Mouse (Mus musculus) myocyte (in vitro differentiated cells): ENCODE measurements around the gene Pan3. TPM values are rescaled to one million over a fixed set of nuclear protein-coding genes. Genes with fewer than 3 reads are reported as not detected.

Experiments
- H3K27me3 ChIP-seq: one replicate; pipeline ENCODE4 v1.6.1; 2011; ENCODE audit not compliant: control insufficient read depth, insufficient read depth, insufficient read length
- H3K36me3 ChIP-seq: one replicate; pipeline ENCODE4 v1.6.1; 2011; ENCODE audit not compliant: control insufficient read depth, insufficient read depth
- H3K4me2 ChIP-seq: one replicate; pipeline ENCODE4 v1.6.1; 2011; ENCODE audit warnings: low read depth, control low read depth
- H3K4me3 ChIP-seq: one replicate; pipeline ENCODE4 v1.5.1; 2011; ENCODE audit warnings: mild to moderate bottlenecking, control low read depth, moderate library complexity
- H3K79me2 ChIP-seq: one replicate; pipeline ENCODE4 v1.6.1; 2011; ENCODE audit not compliant: control insufficient read depth, insufficient read depth
- H3ac ChIP-seq: one replicate; pipeline ENCODE4 v1.6.1; 2011; ENCODE audit not compliant: control insufficient read depth, insufficient read length
- CEBPB ChIP-seq: IDR thresholded peaks from 2 replicates; pipeline ENCODE4 v1.6.1; 2011; ENCODE audit warnings: mild to moderate bottlenecking, moderate library complexity; ENCODE audit not compliant: poor library complexity, insufficient read depth, severe bottlenecking
- E2F4 ChIP-seq: IDR thresholded peaks from one replicate; pipeline ENCODE4 v1.6.1; 2011; ENCODE audit warnings: mild to moderate bottlenecking, control low read depth, moderate library complexity; ENCODE audit not compliant: insufficient read depth
- MAX ChIP-seq: IDR thresholded peaks from one replicate; pipeline ENCODE4 v1.6.1; 2011; ENCODE audit warnings: low read depth, mild to moderate bottlenecking, control low read depth
- MYOD1 ChIP-seq, 3 experiments: IDR thresholded peaks; one replicate each; pipeline ENCODE4 v1.6.1; 2011; ENCODE audit warnings: control low read depth in 2 of 3, low read depth in 2 of 3, mild to moderate bottlenecking in 2 of 3, moderate library complexity in 1 of 3; ENCODE audit not compliant: insufficient read length in 2 of 3, control insufficient read depth in 1 of 3
- MYOG ChIP-seq, 3 experiments: IDR thresholded peaks; one replicate each; pipeline ENCODE4 v1.6.1; 2011; ENCODE audit warnings: control low read depth in 2 of 3, low read depth in 2 of 3, mild to moderate bottlenecking in 2 of 3; ENCODE audit not compliant: insufficient read length in 2 of 3, control insufficient read depth in 1 of 3, insufficient read depth in 1 of 3
- POLR2A ChIP-seq: IDR thresholded peaks from one replicate; pipeline ENCODE4 v1.6.1; 2011; ENCODE audit warnings: low read depth, mild to moderate bottlenecking, control low read depth, moderate library complexity; ENCODE audit not compliant: insufficient read length
- POLR2AphosphoS2 ChIP-seq: IDR thresholded peaks from one replicate; pipeline ENCODE4 v1.6.1; 2011; ENCODE audit warnings: low read depth, control low read depth; ENCODE audit not compliant: insufficient read length
- REST ChIP-seq: IDR thresholded peaks from one replicate; pipeline ENCODE4 v1.6.1; 2011; ENCODE audit warnings: mild to moderate bottlenecking, control low read depth, moderate library complexity; ENCODE audit not compliant: insufficient read depth, insufficient read length
- SRF ChIP-seq: IDR thresholded peaks from one replicate; pipeline ENCODE4 v1.6.1; 2011; ENCODE audit warnings: low read depth; ENCODE audit not compliant: control insufficient read depth, insufficient read length
- TCF12 ChIP-seq: IDR thresholded peaks from one replicate; pipeline ENCODE4 v1.6.1; 2011; ENCODE audit warnings: mild to moderate bottlenecking, control low read depth; ENCODE audit not compliant: poor library complexity, insufficient read depth, severe bottlenecking
- TCF3 ChIP-seq: IDR thresholded peaks from one replicate; pipeline ENCODE4 v1.6.1; 2011; ENCODE audit warnings: low read depth, control low read depth; ENCODE audit not compliant: insufficient read length
- USF1 ChIP-seq: IDR thresholded peaks from one replicate; pipeline ENCODE4 v1.6.1; 2011; ENCODE audit warnings: low read depth, mild to moderate bottlenecking, control low read depth, moderate library complexity
- polyA plus RNA-seq: library from polyadenylated mRNA; unstranded; fragments of >200 nt; fragmentation: generic; extraction: Trizol; gene quantifications from one replicate; pipeline ENCODE4 v1.2.1, GENCODE M21; 2012; ENCODE audit warnings: missing spikeins

Pan3 gene
- polyA plus RNA-seq, 1 experiment = 10.9 TPM

DNA sequence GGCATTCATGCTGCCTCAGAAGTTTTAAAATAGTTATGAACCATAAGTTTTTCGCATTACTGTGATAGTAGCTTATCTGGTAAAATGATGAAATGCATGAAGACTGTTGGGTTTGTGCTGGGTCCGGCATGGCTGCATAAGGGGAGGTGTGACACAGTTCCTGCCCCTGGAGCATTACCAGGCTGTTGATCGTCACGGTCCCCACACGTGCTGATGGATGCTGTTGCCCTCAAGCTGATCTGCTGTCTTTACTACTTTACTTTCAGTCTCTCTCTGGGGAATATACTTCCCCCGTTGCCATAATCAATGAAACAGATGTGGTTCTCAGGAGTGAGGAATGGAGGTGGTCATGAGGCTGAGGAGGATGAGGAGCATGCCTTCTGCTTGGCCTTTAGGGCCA is 43.1 kb downstream of the Pan3 start:
- Histone ChIP-seq H3K4me3 (no peak overlapping the region), H3K36me3 (peaks cover 4% of the 10 kb centered on the region), H3K79me2 (peaks cover 19% of the 10 kb centered on the region), H3ac (no peak overlapping the region), H3K27me3 (no peaks in the 10 kb centered on the region), H3K4me2 (no peak overlapping the region)
- TF ChIP-seq MYOD1 (IDR thresholded peaks at IDR 0.05; ENCODE audit: control insufficient read depth in 1 of 3, insufficient read length in 2 of 3, low read depth in 2 of 3) = no peak
- no peak for TF ChIP-seq SRF
- no peak for TF ChIP-seq POLR2A
- no peak for TF ChIP-seq TCF12
- TF ChIP-seq POLR2AphosphoS2 = no peak
- TF ChIP-seq CEBPB = no peak
- TF ChIP-seq MAX = no peak
- TF ChIP-seq TCF3 = no peak
- TF ChIP-seq REST = no peak
- TF ChIP-seq E2F4 = no peak
- TF ChIP-seq USF1 = no peak
- TF ChIP-seq MYOG (IDR thresholded peaks at IDR 0.05; ENCODE audit: control insufficient read depth in 1 of 3, insufficient read depth in 1 of 3, insufficient read length in 2 of 3, low read depth in 2 of 3) = no peak

DNA sequence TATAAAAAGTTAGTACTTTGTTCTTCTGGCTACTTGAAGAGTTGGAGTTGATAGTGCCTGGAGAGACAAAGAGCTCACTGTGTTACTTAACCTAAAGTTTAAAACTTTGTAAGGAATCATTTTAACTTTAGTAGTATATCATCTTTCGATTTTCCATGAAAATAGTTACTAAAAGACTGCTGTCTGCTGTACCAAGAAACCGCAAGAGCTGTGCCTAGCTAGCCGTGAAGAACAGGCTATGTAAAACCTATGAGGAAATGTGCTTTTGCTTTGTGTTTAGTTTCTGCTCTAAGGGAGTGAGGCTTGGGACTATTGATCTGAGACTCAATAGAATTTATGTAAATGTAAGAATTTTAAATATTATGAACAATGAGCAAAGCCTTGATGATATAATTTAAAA is 43.9 kb downstream of the Pan3 start:
- Histone ChIP-seq H3ac (no peak overlapping the region), H3K27me3 (no peaks in the 10 kb centered on the region), H3K36me3 (peaks cover 4% of the 10 kb centered on the region), H3K4me3 (no peak overlapping the region), H3K4me2 (no peak overlapping the region), H3K79me2 (peaks cover 19% of the 10 kb centered on the region)
- TF ChIP-seq USF1 (no peak), MAX (no peak), MYOD1 (IDR thresholded peaks at IDR 0.05; ENCODE audit: control insufficient read depth in 1 of 3, insufficient read length in 2 of 3, low read depth in 2 of 3) (no peak), SRF (no peak), CEBPB (no peak), POLR2A (no peak), MYOG (IDR thresholded peaks at IDR 0.05; ENCODE audit: control insufficient read depth in 1 of 3, insufficient read depth in 1 of 3, insufficient read length in 2 of 3, low read depth in 2 of 3) (no peak), POLR2AphosphoS2 (no peak), E2F4 (no peak)

DNA sequence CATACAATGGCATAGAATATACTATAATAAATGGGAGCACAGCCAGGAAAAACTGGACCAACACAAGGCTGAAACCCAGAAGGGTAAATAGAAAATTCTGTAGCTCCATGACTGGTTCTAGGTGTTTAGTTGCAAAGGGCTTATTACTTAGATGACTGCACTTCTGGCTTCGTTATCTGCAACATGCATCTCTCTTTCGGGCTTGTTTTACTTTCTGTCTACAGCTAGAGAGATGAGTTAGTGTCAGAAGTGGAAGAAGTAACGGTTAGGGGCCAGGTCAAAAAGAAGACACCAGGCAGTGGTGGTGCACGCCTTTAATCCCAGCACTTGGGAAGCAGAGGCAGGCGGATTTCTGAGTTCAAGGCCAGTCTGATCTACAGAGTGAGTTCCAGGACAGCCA is 46.1 kb downstream of the Pan3 start:
- H3ac ChIP-seq = no peak overlapping the region
- peaks cover 23% of the 10 kb centered on the region for H3K79me2 ChIP-seq
- H3K4me2 ChIP-seq = no peak overlapping the region
- peaks cover 4% of the 10 kb centered on the region for H3K36me3 ChIP-seq
- H3K27me3 ChIP-seq = no peaks in the 10 kb centered on the region
- no peak overlapping the region for H3K4me3 ChIP-seq
- TF ChIP-seq TCF12 = no peak

DNA sequence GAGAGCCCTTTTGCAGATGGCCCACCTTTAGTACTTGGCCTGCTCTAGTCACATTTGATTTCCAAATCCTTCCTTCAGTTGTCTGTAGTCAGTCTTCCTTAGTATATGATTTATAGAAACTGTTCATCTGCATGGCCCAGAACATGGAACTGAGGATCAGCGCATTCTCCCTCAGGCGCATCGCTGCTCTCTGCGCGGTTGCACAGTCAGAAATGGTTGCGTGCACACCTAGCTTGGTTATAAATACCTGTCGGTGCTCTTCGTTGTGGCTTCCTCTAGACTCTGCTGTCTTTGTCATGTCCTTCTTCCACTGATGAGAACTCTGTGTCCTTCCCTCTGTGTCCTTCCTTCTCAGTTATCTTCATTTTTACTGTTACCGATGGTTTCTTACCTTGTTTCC is 47.1 kb downstream of the Pan3 start:
- Histone ChIP-seq H3K79me2 (peaks cover 23% of the 10 kb centered on the region), H3K4me2 (no peak overlapping the region), H3K27me3 (no peaks in the 10 kb centered on the region), H3K36me3 (peaks cover 4% of the 10 kb centered on the region), H3ac (no peak overlapping the region), H3K4me3 (no peak overlapping the region)
- TF ChIP-seq CEBPB (no peak), POLR2AphosphoS2 (no peak), TCF3 (no peak), POLR2A (no peak), MAX (no peak), MYOD1 (IDR thresholded peaks at IDR 0.05; ENCODE audit: control insufficient read depth in 1 of 3, insufficient read length in 2 of 3, low read depth in 2 of 3) (no peak), USF1 (no peak), MYOG (IDR thresholded peaks at IDR 0.05; ENCODE audit: control insufficient read depth in 1 of 3, insufficient read depth in 1 of 3, insufficient read length in 2 of 3, low read depth in 2 of 3) (no peak), TCF12 (no peak), SRF (no peak), E2F4 (no peak), REST (no peak)

DNA sequence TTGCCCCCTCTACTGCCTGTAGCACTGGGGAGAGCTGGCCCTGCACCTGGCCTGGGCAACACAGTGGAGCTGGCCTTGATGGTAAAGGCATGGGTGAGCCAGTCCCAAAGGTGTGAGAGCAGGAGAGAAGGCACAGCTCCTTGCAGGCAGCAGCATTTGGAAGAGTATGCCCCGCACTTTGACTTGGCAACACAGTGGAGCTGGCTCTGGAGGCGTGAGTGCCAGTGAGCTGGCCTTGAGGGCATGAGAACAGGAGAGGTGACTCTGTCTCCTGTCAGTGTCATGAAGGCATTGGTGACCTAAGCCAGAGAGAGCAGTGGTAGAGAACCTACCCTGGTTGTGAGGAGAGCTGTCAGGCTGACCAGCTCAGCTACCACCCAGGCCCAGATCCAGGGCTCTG is 49.4 kb downstream of the Pan3 start:
- H3K4me2 ChIP-seq = no peak overlapping the region

More for the DNA sequence above, 49.4 kb downstream of the Pan3 start:
- no peak for TF ChIP-seq SRF
- no peak for TF ChIP-seq POLR2AphosphoS2
- TF ChIP-seq MYOD1 (IDR thresholded peaks at IDR 0.05; ENCODE audit: control insufficient read depth in 1 of 3, insufficient read length in 2 of 3, low read depth in 2 of 3) = no peak
- TF ChIP-seq CEBPB = no peak
- no peak for TF ChIP-seq TCF12
- TF ChIP-seq TCF3 = no peak
- TF ChIP-seq E2F4 = no peak
- TF ChIP-seq USF1 = no peak
- no peak for TF ChIP-seq POLR2A
- no peak for TF ChIP-seq MAX
- no peak for TF ChIP-seq REST
- TF ChIP-seq MYOG (IDR thresholded peaks at IDR 0.05; ENCODE audit: control insufficient read depth in 1 of 3, insufficient read depth in 1 of 3, insufficient read length in 2 of 3, low read depth in 2 of 3) = no peak
- Histone ChIP-seq H3ac (no peak overlapping the region), H3K4me3 (no peak overlapping the region), H3K27me3 (no peaks in the 10 kb centered on the region), H3K36me3 (peaks cover 4% of the 10 kb centered on the region), H3K79me2 (peaks cover 32% of the 10 kb centered on the region)
